Mouse (Mus musculus): Measurements from ENCODE around the gene Cltc. TPM values are rescaled to one million over a fixed set of nuclear protein-coding genes. Genes with fewer than 3 reads are reported as not detected.

The Cltc gene
- polyA plus RNA-seq, 1 experiment from 2014 or later: 79.4 TPM

GRCm38 (mm10) chr11:86646885-86647459 is 110.4 kb downstream of the Cltc start:
- no peak for ATAC-seq (ENCODE audit: insufficient read depth)
- no peaks in the 10 kb centered on the region for H3K27me3 ChIP-seq
- 88% methylated on average over 3 of the region's 3 CpGs for WGBS (ENCODE audit: insufficient replicate concordance)
- peaks cover 40% of the 10 kb centered on the region for H3K36me3 ChIP-seq (replicated peaks)
- H3K9ac ChIP-seq: no peak overlapping the region
- no peaks in the 10 kb centered on the region for H3K9me3 ChIP-seq (replicated peaks)
- no peak overlapping the region for H3K4me2 ChIP-seq
- H3K4me1 ChIP-seq (replicated peaks): no peaks in the 10 kb centered on the region
- H3K27ac ChIP-seq (replicated peaks): no peak overlapping the region
- H3K4me3 ChIP-seq (replicated peaks): no peak overlapping the region

DNA sequence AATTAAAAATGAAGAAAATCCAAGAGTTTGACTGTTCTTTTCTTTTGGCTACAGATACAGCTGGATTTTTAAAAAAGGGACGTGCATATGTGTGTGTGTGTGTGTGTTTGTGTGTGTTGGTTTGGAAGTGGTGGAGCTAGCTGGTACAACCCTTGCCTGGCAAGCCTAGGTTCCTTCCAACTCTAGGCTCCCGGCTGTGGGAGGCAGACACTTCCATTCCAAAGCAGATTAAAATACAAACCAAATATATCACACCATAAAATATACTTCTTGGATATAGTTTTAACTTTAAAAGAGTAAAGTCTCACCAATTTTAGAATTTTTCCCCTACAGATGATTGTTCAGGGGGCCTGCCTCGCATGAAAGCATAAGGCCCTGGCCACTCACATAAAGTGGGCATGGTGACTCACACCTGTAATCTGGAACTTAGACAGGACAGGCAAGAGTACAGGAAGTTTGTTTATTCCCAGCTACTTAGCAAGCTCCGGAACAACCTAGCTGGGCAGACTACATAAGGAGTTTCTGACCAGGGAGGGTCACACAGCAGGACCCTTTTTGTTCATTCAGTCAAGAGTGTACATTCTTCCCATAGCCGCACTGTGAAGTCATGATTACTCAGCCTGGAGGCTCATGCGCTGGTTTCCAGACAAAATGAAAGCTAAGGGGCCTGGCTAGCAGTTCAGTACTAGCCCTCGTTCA is 111.1 kb downstream of the Cltc start:
- Histone ChIP-seq H3K27me3 (no peaks in the 10 kb centered on the region), H3K27ac (replicated peaks) (no peak overlapping the region), H3K9me3 (replicated peaks) (no peaks in the 10 kb centered on the region), H3K36me3 (replicated peaks) (peaks cover 45% of the 10 kb centered on the region), H3K4me3 (replicated peaks) (no peak overlapping the region), H3K9ac (no peak overlapping the region), H3K4me2 (no peak overlapping the region), H3K4me1 (replicated peaks) (no peaks in the 10 kb centered on the region)
- ATAC-seq (ENCODE audit: insufficient read depth): no peak
- WGBS (ENCODE audit: insufficient replicate concordance): 82% methylated on average over 7 of the region's 7 CpGs

DNA sequence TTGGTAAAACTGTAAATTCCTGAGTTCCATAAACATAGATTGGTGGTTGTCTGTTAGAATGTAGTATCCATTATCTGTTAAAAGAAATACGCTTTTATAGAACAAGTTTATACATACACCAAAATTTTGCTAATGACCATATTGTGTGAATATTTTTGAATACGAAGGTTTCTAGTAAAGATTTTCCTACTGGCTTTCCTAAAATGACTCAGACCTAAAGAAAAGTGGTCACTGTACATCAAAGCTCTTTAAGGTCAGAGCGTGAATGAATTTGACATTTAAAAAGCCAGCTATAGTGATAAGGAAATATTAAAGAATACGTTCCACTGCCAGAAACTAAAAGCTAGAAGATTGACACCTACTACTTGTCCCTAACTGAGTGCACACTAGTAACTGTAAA is 112.8 kb downstream of the Cltc start:
- Histone ChIP-seq H3K9ac (no peak overlapping the region), H3K36me3 (replicated peaks) (peaks cover 52% of the 10 kb centered on the region), H3K4me2 (no peak overlapping the region), H3K4me1 (replicated peaks) (no peaks in the 10 kb centered on the region), H3K9me3 (replicated peaks) (no peaks in the 10 kb centered on the region), H3K27me3 (no peaks in the 10 kb centered on the region), H3K4me3 (replicated peaks) (no peak overlapping the region), H3K27ac (replicated peaks) (no peak overlapping the region)
- ATAC-seq (ENCODE audit: insufficient read depth): no peak
- 91% methylated on average over 4 of the region's 4 CpGs for WGBS (ENCODE audit: insufficient replicate concordance)

Other genes starting within 250 kb of the Cltc start
- 18.9 and 23.5 TPM in 2 replicates for gene Rps6kb1, start 212.8 kb downstream of the Cltc start, polyA plus RNA-seq (2015; fragmentation: Nextera tagmentation; extraction: Ambion mirVana)
- gene Tubd1, start 212.6 kb downstream of the Cltc start, polyA plus RNA-seq (2015; fragmentation: Nextera tagmentation; extraction: Ambion mirVana): 9.8 and 9.9 TPM in 2 replicates
- gene Vmp1, start 73.7 kb downstream of the Cltc start, polyA plus RNA-seq (2015; fragmentation: Nextera tagmentation; extraction: Ambion mirVana): 80.8 and 81.0 TPM in 2 replicates
- gene Ptrh2, start 73.6 kb downstream of the Cltc start, polyA plus RNA-seq (2015; fragmentation: Nextera tagmentation; extraction: Ambion mirVana): 14.3 and 15.0 TPM in 2 replicates
- 8.8 and 9.3 TPM in 2 replicates for gene Dhx40, start 50.2 kb upstream of the Cltc start, polyA plus RNA-seq (2015; fragmentation: Nextera tagmentation; extraction: Ambion mirVana)
- 1.5 and 1.7 TPM in 2 replicates for gene Ypel2, start 236.1 kb upstream of the Cltc start, polyA plus RNA-seq (2015; fragmentation: Nextera tagmentation; extraction: Ambion mirVana)

Data from liver, embryonic 15.5 days (tissue).